Mouse (Mus musculus): Measurements from ENCODE around the gene Nrxn1.

DNA sequence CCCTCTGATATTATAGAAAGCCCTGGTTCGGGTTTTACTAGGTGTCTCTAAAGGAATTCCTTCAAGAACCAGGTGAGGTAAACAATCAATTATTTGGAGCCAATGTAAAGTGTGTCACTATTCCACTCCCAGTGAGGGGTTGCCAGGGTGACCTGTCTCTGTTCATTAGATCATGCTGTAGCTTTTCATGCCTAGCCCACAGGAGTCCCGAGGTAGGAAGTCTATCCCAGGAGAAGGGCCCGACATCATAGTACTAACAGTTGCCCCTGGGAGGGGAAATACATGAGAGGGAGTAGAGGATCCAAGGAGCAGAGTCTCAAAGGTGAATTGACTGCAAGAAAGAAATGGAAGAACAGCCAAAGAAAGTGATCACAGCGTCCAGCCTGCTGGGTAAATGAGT is 639.6 kb downstream of the Nrxn1 start:
- TF ChIP-seq CTCF (IDR thresholded peaks at IDR 0.05; ENCODE audit: insufficient read depth, low read length) (no peak), POLR2A (IDR thresholded peaks at IDR 0.05; ENCODE audit: borderline replicate concordance, extremely low read depth, low read depth, low read length) (no peak)
